Mouse (Mus musculus) CD4-positive naive resting alpha-beta T cell, adult 76 days (primary cell): ENCODE results near the gene Wdr95. TPM values are rescaled to one million over a fixed set of nuclear protein-coding genes. Genes with fewer than 3 reads are reported as not detected.

ENCODE experiments used
- total RNA-seq: library from RNA; stranded (reverse); gene quantifications from one replicate; pipeline ENCODE4 v1.2.4, GENCODE M21; 2023

Gene Wdr95
- total RNA-seq, result not detected

DNA sequence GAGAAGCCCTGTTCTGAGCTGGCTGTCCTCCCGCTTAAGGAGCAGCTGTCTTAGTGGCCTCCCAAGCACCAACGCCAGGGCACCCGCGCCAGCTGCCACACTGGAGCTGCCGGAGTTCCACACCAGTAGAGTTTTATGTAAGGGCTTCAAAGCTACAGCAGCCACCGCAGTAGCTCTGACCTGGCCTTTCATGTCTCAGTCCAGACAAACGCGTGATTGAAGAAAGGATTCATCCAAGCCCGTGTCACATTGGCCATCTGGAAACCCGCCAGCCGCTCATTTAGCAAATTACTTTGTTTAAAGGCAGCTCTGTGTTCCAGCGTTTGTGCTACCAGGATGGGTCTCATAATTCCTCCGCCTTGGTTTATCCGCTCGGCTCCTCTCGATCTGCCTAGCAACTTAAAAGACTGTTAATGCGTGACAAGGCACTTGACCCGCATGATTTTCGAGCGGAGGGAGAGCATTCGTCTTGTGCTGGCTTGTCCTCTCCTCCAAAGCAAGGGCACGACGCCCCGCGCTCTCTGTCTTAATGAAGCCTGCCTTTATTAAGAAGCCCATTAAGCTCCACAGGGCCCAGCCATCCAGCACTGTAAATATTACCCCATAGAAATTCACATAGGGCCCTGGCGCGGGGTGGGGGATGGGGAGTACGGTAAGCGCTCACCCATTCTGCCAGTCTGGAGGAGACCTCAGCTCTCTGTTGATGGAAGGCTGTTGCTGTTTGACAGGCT lies at the start of gene Wdr95:
Gene Wdr95, plus strand, starts transcription at position 681 of the 731 bp plus-strand sequence.

DNA sequence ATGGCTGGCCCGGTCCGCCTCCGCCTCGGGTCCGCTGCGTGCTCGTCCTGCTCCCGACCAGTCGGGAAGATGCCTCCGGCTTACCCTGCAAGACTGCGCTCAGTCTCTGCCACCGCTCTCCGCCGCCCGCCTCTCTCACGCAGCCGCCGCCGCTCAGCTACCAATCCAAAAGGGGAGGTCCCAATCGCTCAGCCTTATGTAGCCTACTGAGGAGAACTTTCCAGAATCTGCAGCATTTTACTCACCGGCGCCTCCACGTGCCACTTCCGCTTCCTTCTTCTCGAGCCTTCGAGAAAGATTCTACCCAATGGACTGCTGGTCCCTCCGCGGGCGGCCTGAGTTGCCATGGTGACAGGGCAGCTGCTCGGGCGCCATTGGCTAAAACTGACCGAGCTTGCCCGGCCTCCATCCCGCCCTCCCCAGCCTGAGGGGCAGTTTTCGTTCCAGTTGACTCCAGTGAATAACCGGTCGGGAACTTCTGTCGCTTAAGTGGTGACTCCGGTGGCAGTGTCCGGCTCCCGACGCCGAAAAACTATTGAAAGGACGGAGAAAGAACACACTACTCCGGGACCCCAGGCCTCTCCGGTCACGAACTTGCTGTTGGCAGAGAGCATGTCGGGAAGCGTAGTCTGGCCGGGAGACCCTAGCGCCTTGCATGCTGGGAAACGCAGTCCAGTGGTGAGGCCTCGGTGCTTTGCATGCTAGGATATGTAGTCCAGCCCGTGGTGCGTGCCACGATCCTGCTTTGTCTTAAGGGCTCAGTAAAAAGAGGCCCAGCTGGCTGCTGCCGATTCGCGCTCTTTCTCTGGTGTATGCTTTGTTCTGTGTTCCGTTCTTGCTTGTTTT lies 107.8 kb downstream of the Wdr95 start, which contains the start of gene Hsph1:
Gene Hsph1, minus strand, starts transcription at position 302 of the 846 bp plus-strand sequence.

Other genes starting within 250 kb of the Wdr95 start
- gene Medag, start 116.9 kb upstream of the Wdr95 start, total RNA-seq, result not detected
- 1.6 TPM for gene Tex26, start 89.0 kb upstream of the Wdr95 start, total RNA-seq
- 189 TPM for gene Hsph1, start 107.7 kb downstream of the Wdr95 start, total RNA-seq
- 4.3 TPM for gene B3glct, start 149.6 kb downstream of the Wdr95 start, total RNA-seq